Mouse (Mus musculus): ENCODE data around the gene Tepp. TPM values are rescaled to one million over a fixed set of nuclear protein-coding genes. Genes with fewer than 3 reads are reported as not detected.
A peak's percentile ranks its signal among the peaks of the same experiment; 100 is the strongest.

Gene Tepp
- polyA plus RNA-seq, 1 experiment from 2014 or later = 0.74 TPM

DNA sequence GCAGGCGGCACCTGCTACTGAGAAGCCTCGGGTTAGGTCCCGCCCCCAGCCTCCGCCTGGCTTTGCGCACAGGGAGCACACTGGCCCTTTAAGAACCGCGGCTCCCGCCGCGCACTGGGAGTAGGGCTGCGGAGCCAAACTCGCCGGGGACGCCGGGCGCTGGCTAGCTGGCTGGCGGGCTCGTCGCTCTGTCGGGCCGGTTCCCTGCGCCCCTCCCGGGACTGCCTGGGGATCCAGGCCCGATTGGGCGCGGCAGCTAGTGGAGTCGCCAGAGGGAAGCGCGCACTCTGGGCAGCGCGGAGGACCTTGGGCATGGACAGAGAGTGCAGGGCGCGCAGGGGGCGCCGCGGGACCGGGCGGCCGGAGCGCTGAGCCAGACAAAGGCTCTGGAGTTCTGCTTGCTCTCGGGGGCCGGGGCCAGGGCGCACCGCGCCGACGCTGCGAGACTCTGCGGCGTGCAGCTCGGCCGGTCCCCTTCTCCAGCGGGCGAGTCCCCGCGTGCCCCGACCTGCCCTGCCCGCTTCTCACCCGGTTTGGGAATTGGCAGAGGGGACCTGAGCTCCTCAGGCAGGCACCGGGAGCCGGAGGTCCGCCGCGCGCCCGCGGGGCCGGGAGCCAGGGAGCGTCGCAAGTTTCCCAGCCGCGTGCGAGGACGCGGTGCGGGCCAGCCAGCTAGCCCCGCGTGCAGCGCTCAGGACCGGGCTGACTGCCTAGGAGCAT, 41.9 kb downstream of the Tepp start, which contains the start of gene Mmp15:
Mmp15 (plus strand) TSS at position 118 of the 720 bp plus-strand sequence.
- Histone ChIP-seq H3K36me3 (no peaks in the 10 kb centered on the region), H3K27me3 (peaks cover 39% of the 10 kb centered on the region), H3K4me1 (peaks cover 43% of the 10 kb centered on the region), H3K4me3 (peak within 1 kb of the TSS; percentile 73), H3K4me2 (peak within 1 kb of the TSS; percentile 99), H3K27ac (peak within 1 kb of the TSS; percentile 44), H3K9ac (peak within 1 kb of the TSS; percentile 65), H3K9me3 (no peaks in the 10 kb centered on the region)
- ATAC-seq (ENCODE audit: insufficient number of reproducible peaks, low FRiP score, low TSS enrichment, low read depth) = no peak
- under 1% methylated on average over 79 of the region's 80 CpGs for WGBS

GRCm38 (mm10) chr8:95352871-95353866, 42.8 kb downstream of the Tepp start:
- peak; percentile 4; the same call in 1 of the 2 replicates for ATAC-seq (ENCODE audit: insufficient number of reproducible peaks, low FRiP score, low TSS enrichment, low read depth)
- peak overlapping the region; percentile 44 for H3K27ac ChIP-seq
- H3K27me3 ChIP-seq = peaks cover 39% of the 10 kb centered on the region

DNA sequence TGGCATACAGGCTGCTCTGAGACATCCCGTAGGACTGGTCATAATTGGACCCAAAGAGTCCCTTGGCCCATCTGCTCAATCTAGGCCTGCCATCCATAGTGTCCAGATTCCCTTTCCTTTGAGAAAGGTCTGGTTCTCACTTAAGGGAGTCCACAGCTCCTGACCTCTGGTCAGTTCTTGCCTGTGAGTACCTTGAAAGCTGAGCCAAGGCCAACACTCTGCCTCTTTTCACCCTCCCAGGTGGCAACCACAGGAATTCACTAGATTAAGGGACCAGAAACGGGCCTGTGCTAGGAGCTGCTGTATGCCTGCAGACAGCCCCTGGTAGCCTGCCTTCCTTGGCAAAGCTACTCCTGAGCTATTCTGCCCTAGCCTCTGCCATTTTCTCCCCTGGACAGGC, 44.2 kb downstream of the Tepp start:
- Histone ChIP-seq H3K36me3 (no peaks in the 10 kb centered on the region), H3K4me1 (peaks cover 35% of the 10 kb centered on the region), H3K4me3 (no peak overlapping the region), H3K9me3 (no peaks in the 10 kb centered on the region), H3K27ac (no peak overlapping the region), H3K27me3 (peaks cover 39% of the 10 kb centered on the region), H3K4me2 (no peak overlapping the region), H3K9ac (no peak overlapping the region)
- ATAC-seq (ENCODE audit: insufficient number of reproducible peaks, low FRiP score, low TSS enrichment, low read depth) = no peak
- WGBS = 80% methylated on average over 2 of the region's 2 CpGs

More at GRCm38 (mm10) chr8:95352871-95353866, 42.8 kb downstream of the Tepp start:
- WGBS = 3% methylated on average over 62 of the region's 62 CpGs
- Histone ChIP-seq H3K9ac (peak overlapping the region; percentile 65), H3K4me3 (peak overlapping the region; percentile 73), H3K4me2 (peak overlapping the region; percentile 99), H3K9me3 (no peaks in the 10 kb centered on the region), H3K4me1 (peaks cover 43% of the 10 kb centered on the region), H3K36me3 (no peaks in the 10 kb centered on the region)

- Histone ChIP-seq H3K36me3 (no peaks in the 10 kb centered on the region), H3K27me3 (peaks cover 3% of the 10 kb centered on the region; the same call in 1 of the 2 replicates), H3K9ac (no peak overlapping the region), H3K4me2 (no peak overlapping the region), H3K9me3 (no peaks in the 10 kb centered on the region), H3K4me1 (peaks cover 16% of the 10 kb centered on the region), H3K27ac (no peak overlapping the region), H3K4me3 (no peak overlapping the region)
- 31% methylated on average over 8 of the region's 8 CpGs for WGBS
- no peak for ATAC-seq (ENCODE audit: insufficient number of reproducible peaks, low FRiP score, low TSS enrichment, low read depth)
Observed at GRCm38 (mm10) chr8:95358550-95359411, 48.4 kb downstream of the Tepp start.

- H3K27me3 ChIP-seq = no peaks in the 10 kb centered on the region
- H3K4me1 ChIP-seq = peaks cover 13% of the 10 kb centered on the region
- no peak overlapping the region for H3K27ac ChIP-seq
- whole genome bisulfite sequencing = 40% methylated on average over 7 of the region's 7 CpGs
- no peak overlapping the region for H3K4me3 ChIP-seq
- no peaks in the 10 kb centered on the region for H3K36me3 ChIP-seq
- H3K9me3 ChIP-seq = no peaks in the 10 kb centered on the region
- no peak overlapping the region for H3K4me2 ChIP-seq
- H3K9ac ChIP-seq = no peak overlapping the region
- no peak for ATAC-seq (ENCODE audit: insufficient number of reproducible peaks, low FRiP score, low TSS enrichment, low read depth)
Observed at GRCm38 (mm10) chr8:95360181-95361015, 50.0 kb downstream of the Tepp start.

DNA sequence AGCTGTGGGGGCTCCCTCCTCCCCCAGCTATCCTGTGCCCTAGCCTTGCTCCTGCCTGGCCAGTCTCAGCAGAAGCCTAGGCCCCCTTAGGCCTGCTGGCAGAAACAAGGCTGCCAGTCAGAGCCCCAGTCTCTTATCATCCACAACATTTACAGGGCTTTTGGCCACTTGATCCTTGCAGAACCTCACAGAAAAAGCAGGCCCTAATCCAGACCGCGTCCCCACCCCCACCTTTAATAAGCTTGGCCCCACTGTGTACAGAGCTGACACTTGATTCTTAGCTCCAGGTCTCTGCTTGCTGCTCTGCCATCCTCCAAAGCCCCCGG, 50.6 kb downstream of the Tepp start:
- H3K4me2 ChIP-seq = no peak overlapping the region
- 60% methylated on average over 3 of the region's 3 CpGs for WGBS
- no peak overlapping the region for H3K4me3 ChIP-seq
- peaks cover 13% of the 10 kb centered on the region for H3K4me1 ChIP-seq
- H3K27ac ChIP-seq = no peak overlapping the region
- no peak overlapping the region for H3K9ac ChIP-seq
- H3K9me3 ChIP-seq = no peaks in the 10 kb centered on the region
- ATAC-seq (ENCODE audit: insufficient number of reproducible peaks, low FRiP score, low TSS enrichment, low read depth) = no peak
- H3K36me3 ChIP-seq = no peaks in the 10 kb centered on the region
- H3K27me3 ChIP-seq = no peaks in the 10 kb centered on the region

- H3K9ac ChIP-seq = no peak overlapping the region
- 60% methylated on average over 6 of the region's 6 CpGs for WGBS
- no peaks in the 10 kb centered on the region for H3K9me3 ChIP-seq
- H3K4me1 ChIP-seq = peaks cover 13% of the 10 kb centered on the region
- H3K27ac ChIP-seq = no peak overlapping the region
- H3K4me3 ChIP-seq = no peak overlapping the region
- H3K4me2 ChIP-seq = no peak overlapping the region
- ATAC-seq (ENCODE audit: insufficient number of reproducible peaks, low FRiP score, low TSS enrichment, low read depth) = no peak
- no peaks in the 10 kb centered on the region for H3K36me3 ChIP-seq
- H3K27me3 ChIP-seq = no peaks in the 10 kb centered on the region
Observed at GRCm38 (mm10) chr8:95362272-95362671, 51.9 kb downstream of the Tepp start.

GRCm38 (mm10) chr8:95363849-95364248, 53.5 kb downstream of the Tepp start:
- no peaks in the 10 kb centered on the region for H3K36me3 ChIP-seq
- peaks cover 13% of the 10 kb centered on the region for H3K4me1 ChIP-seq
- H3K4me3 ChIP-seq = no peak overlapping the region
- no peak overlapping the region for H3K4me2 ChIP-seq
- WGBS = 89% methylated on average over 2 of the region's 2 CpGs
- H3K9me3 ChIP-seq = no peaks in the 10 kb centered on the region
- H3K27me3 ChIP-seq = no peaks in the 10 kb centered on the region
- ATAC-seq (ENCODE audit: insufficient number of reproducible peaks, low FRiP score, low TSS enrichment, low read depth) = no peak
- H3K27ac ChIP-seq = no peak overlapping the region
- H3K9ac ChIP-seq = no peak overlapping the region

DNA sequence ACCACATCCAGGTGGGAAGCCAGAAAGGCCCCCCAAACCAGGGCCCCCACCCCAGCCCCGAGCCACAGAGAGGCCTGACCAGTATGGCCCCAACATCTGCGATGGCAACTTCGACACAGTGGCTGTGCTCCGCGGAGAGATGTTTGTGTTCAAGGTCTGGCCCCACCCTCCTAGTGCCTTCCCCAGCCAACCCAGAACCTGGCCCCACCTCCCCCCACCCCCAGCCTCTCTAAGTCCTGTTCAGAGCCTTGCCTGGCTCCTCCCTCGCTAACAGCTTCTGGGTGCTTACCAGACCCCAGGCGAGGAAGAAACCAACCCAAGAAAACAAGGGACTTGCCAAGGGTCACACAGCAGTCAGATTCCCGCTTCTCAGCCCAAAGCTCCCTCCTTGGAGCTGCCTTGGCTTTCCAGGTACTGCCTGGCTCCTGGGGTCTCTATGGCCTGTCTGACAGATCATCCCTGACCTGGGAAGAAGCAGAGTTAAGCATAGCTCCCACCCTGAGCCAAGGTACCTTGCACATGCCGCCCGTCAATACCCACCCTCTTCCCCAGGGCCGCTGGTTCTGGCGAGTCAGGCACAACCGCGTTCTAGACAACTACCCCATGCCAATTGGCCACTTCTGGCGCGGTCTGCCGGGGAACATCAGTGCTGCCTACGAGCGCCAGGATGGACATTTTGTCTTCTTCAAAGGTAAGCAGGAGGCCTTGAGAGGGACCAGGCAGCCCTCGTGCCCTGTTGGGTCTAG, 59.4 kb downstream of the Tepp start:
- H3K27ac ChIP-seq = peak overlapping the region; percentile 33; the same call in 1 of the 2 replicates
- H3K9ac ChIP-seq = peak overlapping the region; percentile 14; the same call in 1 of the 2 replicates

DNA sequence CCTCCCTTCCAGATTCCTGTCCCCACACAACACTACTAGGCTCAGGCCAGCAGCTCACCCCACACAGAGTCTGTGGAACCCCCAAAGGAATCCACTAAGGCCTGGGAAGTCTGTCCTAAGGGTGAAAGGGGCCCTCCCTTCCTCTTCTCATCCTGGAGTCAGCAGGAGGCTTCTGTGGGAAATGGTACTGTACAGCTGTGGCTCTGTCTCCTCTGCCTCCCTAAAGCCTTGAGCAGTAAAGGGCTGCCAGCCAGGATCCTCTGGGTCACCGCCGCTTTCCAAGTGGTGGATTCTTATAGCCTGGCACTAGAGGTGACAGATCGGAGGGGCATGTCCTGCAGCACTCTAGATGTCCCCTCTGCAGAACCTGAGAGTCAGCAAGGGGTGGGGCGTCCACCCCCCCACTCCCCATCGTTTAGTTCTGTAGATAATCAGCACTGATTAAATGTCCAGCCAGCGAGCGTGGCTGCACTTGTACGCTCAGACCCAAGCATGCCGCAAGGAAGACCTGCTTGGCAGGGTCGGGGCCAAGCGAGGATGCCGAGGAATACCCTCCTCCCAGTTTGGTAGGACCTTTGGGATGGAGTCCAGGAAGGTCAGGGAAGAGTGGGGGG, 63.1 kb downstream of the Tepp start:
- Histone ChIP-seq H3K4me1 (peaks cover 38% of the 10 kb centered on the region), H3K9me3 (no peaks in the 10 kb centered on the region), H3K4me2 (no peak overlapping the region), H3K27ac (no peak overlapping the region), H3K4me3 (no peak overlapping the region), H3K9ac (no peak overlapping the region), H3K27me3 (no peaks in the 10 kb centered on the region), H3K36me3 (no peaks in the 10 kb centered on the region; the same call in 1 of the 2 replicates)
- 76% methylated on average over 12 of the region's 12 CpGs for WGBS
- no peak for ATAC-seq (ENCODE audit: insufficient number of reproducible peaks, low FRiP score, low TSS enrichment, low read depth)

More for the DNA sequence above, 59.4 kb downstream of the Tepp start:
- no peaks in the 10 kb centered on the region for H3K27me3 ChIP-seq
- H3K4me3 ChIP-seq = peak overlapping the region; percentile 40
- peaks cover 23% of the 10 kb centered on the region for H3K4me1 ChIP-seq
- no peaks in the 10 kb centered on the region for H3K9me3 ChIP-seq
- H3K4me2 ChIP-seq = peak overlapping the region; percentile 64
- H3K36me3 ChIP-seq = no peaks in the 10 kb centered on the region; the same call in 1 of the 2 replicates
- WGBS = 36% methylated on average over 20 of the region's 20 CpGs
- peak; percentile 35; the same call in 1 of the 2 replicates for ATAC-seq (ENCODE audit: insufficient number of reproducible peaks, low FRiP score, low TSS enrichment, low read depth)
